Mouse (Mus musculus) urinary bladder, postnatal 36 days (tissue): ENCODE results near the gene Tmed1.
"Not testable (repeated sequence)": the region's sequence is repeated elsewhere in the genome, so short reads cannot be mapped to it uniquely, and the experiment has no call there.

ENCODE experiments used
- DNase-seq, 2 experiments: peaks; one replicate each; pipeline ENCODE4 v3.0.0; 2022; ENCODE audit warnings: low spot score in 2 of 2, mixed read lengths in 1 of 2

Tmed1 gene

GRCm38 (mm10) chr9:21525937-21526633 is 16.0 kb upstream of the Tmed1 start, which contains the start of gene AB124611:
TSS of gene AB124611 (plus strand) at chr9:21526176.
- DNase-seq, result no peak

- DNase-seq, result no peak
Observed at GRCm38 (mm10) chr9:21525142-21525936, 15.3 kb upstream of the Tmed1 start.

- not testable (repeated sequence) for DNase-seq
Observed at GRCm38 (mm10) chr9:21518690-21519089, 8.6 kb upstream of the Tmed1 start.

- DNase-seq, result peak in 1 of 2 experiments; percentile 34
Observed at GRCm38 (mm10) chr9:21517947-21518495, 8.0 kb upstream of the Tmed1 start.

GRCm38 (mm10) chr9:21513466-21513865 is 3.4 kb upstream of the Tmed1 start:
- DNase-seq, result no peak

GRCm38 (mm10) chr9:21511052-21511451 is 1.0 kb upstream of the Tmed1 start:
- DNase-seq, result no peak

- no peak for DNase-seq
Observed at GRCm38 (mm10) chr9:21510689-21511015, 600 bp upstream of the Tmed1 start.

- DNase-seq, result no peak
Observed at GRCm38 (mm10) chr9:21508871-21509404, 1.1 kb downstream of the Tmed1 start.

GRCm38 (mm10) chr9:21507753-21508430 is 2.2 kb downstream of the Tmed1 start:
- no peak for DNase-seq

GRCm38 (mm10) chr9:21505767-21506166 is 4.3 kb downstream of the Tmed1 start:
- no peak for DNase-seq

GRCm38 (mm10) chr9:21503352-21503751 is 6.7 kb downstream of the Tmed1 start:
- DNase-seq, result no peak

GRCm38 (mm10) chr9:21498284-21498902 is 11.7 kb downstream of the Tmed1 start:
- no peak for DNase-seq

GRCm38 (mm10) chr9:21497664-21498063 is 12.4 kb downstream of the Tmed1 start:
- DNase-seq, result no peak

GRCm38 (mm10) chr9:21497050-21497542 is 13.0 kb downstream of the Tmed1 start:
- DNase-seq, result no peak

- DNase-seq, result peak; percentile 35 to 71
Observed at GRCm38 (mm10) chr9:21496308-21497049, 13.6 kb downstream of the Tmed1 start.

GRCm38 (mm10) chr9:21494726-21495125 is 15.3 kb downstream of the Tmed1 start:
- no peak for DNase-seq

GRCm38 (mm10) chr9:21493907-21494306 is 16.1 kb downstream of the Tmed1 start:
- no peak for DNase-seq

- no peak for DNase-seq
Observed at GRCm38 (mm10) chr9:21490696-21491095, 19.4 kb downstream of the Tmed1 start.

GRCm38 (mm10) chr9:21488246-21488645 is 21.8 kb downstream of the Tmed1 start:
- DNase-seq, result not testable (repeated sequence)

GRCm38 (mm10) chr9:21484065-21484464 is 26.0 kb downstream of the Tmed1 start:
- DNase-seq, result no peak

GRCm38 (mm10) chr9:21477707-21478106 is 32.3 kb downstream of the Tmed1 start:
- DNase-seq, result no peak
